Mouse (Mus musculus): ENCODE results near the gene Adss.
"Not testable (repeated sequence)": the region's sequence is repeated elsewhere in the genome, so short reads cannot be mapped to it uniquely, and the experiment has no call there.

Gene Adss

GRCm38 (mm10) chr1:177796193-177796939 is at the start of gene Adss:
Adss (minus strand) TSS chr1:177796511.
- DNase-seq (ENCODE audit: low spot score in 2 of 2) = peak; percentile 99

GRCm38 (mm10) chr1:177845812-177846211 is 49.5 kb upstream of the Adss start:
- not testable (repeated sequence) for DNase-seq (ENCODE audit: low spot score in 2 of 2)

- DNase-seq (ENCODE audit: low spot score in 2 of 2) = not testable (repeated sequence)
Observed at GRCm38 (mm10) chr1:177827776-177828175, 31.5 kb upstream of the Adss start.

GRCm38 (mm10) chr1:177806772-177807171 is 10.5 kb upstream of the Adss start:
- DNase-seq (ENCODE audit: low spot score in 2 of 2) = not testable (repeated sequence)

GRCm38 (mm10) chr1:177803511-177803910 is 7.2 kb upstream of the Adss start:
- no peak for DNase-seq (ENCODE audit: low spot score in 2 of 2)

- DNase-seq (ENCODE audit: low spot score in 2 of 2) = peak in 1 of 2 experiments; percentile 12
Observed at GRCm38 (mm10) chr1:177797151-177797755, 942 bp upstream of the Adss start.

- DNase-seq (ENCODE audit: low spot score in 2 of 2) = peak; percentile 2
Observed at GRCm38 (mm10) chr1:177795421-177796192, 704 bp downstream of the Adss start.

- DNase-seq (ENCODE audit: low spot score in 2 of 2) = no peak
Observed at GRCm38 (mm10) chr1:177794866-177795265, 1.4 kb downstream of the Adss start.

GRCm38 (mm10) chr1:177792835-177793234 is 3.5 kb downstream of the Adss start:
- DNase-seq (ENCODE audit: low spot score in 2 of 2) = no peak

- no peak for DNase-seq (ENCODE audit: low spot score in 2 of 2)
Observed at GRCm38 (mm10) chr1:177777397-177777796, 18.9 kb downstream of the Adss start.

- DNase-seq (ENCODE audit: low spot score in 2 of 2) = no peak
Observed at GRCm38 (mm10) chr1:177768931-177769330, 27.4 kb downstream of the Adss start.

GRCm38 (mm10) chr1:177757249-177757648 is 39.1 kb downstream of the Adss start:
- no peak for DNase-seq (ENCODE audit: low spot score in 2 of 2)

GRCm38 (mm10) chr1:177753496-177753895 is 42.8 kb downstream of the Adss start:
- DNase-seq (ENCODE audit: low spot score in 2 of 2) = no peak

- no peak for DNase-seq (ENCODE audit: low spot score in 2 of 2)
Observed at GRCm38 (mm10) chr1:177747869-177748540, 48.3 kb downstream of the Adss start.

- no peak for DNase-seq (ENCODE audit: low spot score in 2 of 2)
Observed at GRCm38 (mm10) chr1:177744521-177745325, 51.6 kb downstream of the Adss start.

GRCm38 (mm10) chr1:177742119-177742518 is 54.2 kb downstream of the Adss start:
- DNase-seq (ENCODE audit: low spot score in 2 of 2) = no peak

GRCm38 (mm10) chr1:177740707-177741106 is 55.6 kb downstream of the Adss start:
- no peak for DNase-seq (ENCODE audit: low spot score in 2 of 2)

GRCm38 (mm10) chr1:177737505-177738105 is 58.7 kb downstream of the Adss start:
- no peak for DNase-seq (ENCODE audit: low spot score in 2 of 2)

- DNase-seq (ENCODE audit: low spot score in 2 of 2) = no peak
Observed at GRCm38 (mm10) chr1:177731973-177732372, 64.3 kb downstream of the Adss start.
